Mouse (Mus musculus) frontal cortex, postnatal 36 days (tissue): ENCODE results near the gene Mrpl55.
A peak's percentile ranks its signal among the peaks of the same experiment; 100 is the strongest.

Experiments
- DNase-seq, 2 experiments: peaks; one replicate each; pipeline ENCODE4 v3.0.0; 2022; ENCODE audit warnings: low spot score in 2 of 2

Gene Mrpl55

GRCm38 (mm10) chr11:59226787-59227603 is 24.7 kb downstream of the Mrpl55 start:
- no peak for DNase-seq

- no peak for DNase-seq
These were observed 25.4 kb downstream of the Mrpl55 start for GRCm38 (mm10) chr11:59227604-59228121.

GRCm38 (mm10) chr11:59228122-59228953 is 26.1 kb downstream of the Mrpl55 start, which contains the start of gene Arf1:
Gene Arf1 (minus strand): TSS chr11:59228270.
- DNase-seq: peak; percentile 95 to 97

- DNase-seq: peak in 1 of 2 experiments; percentile 63
These were observed 28.0 kb downstream of the Mrpl55 start for GRCm38 (mm10) chr11:59230144-59230760.

GRCm38 (mm10) chr11:59232797-59233196 is 30.5 kb downstream of the Mrpl55 start:
- no peak for DNase-seq

GRCm38 (mm10) chr11:59238525-59239427 is 36.5 kb downstream of the Mrpl55 start:
- peak in 1 of 2 experiments; percentile 61 for DNase-seq

- no peak for DNase-seq
These were observed 37.1 kb downstream of the Mrpl55 start for GRCm38 (mm10) chr11:59239428-59239785.

- no peak for DNase-seq
These were observed 37.5 kb downstream of the Mrpl55 start for GRCm38 (mm10) chr11:59239796-59240195.

- no peak for DNase-seq
These were observed 39.6 kb downstream of the Mrpl55 start for GRCm38 (mm10) chr11:59241841-59242240.

- DNase-seq: no peak
These were observed 41.6 kb downstream of the Mrpl55 start for GRCm38 (mm10) chr11:59243856-59244255.

GRCm38 (mm10) chr11:59248101-59248500 is 45.8 kb downstream of the Mrpl55 start:
- no peak for DNase-seq
